Mouse (Mus musculus) lung, postnatal 14 days (tissue): Measurements from ENCODE around the gene Mdc1.

Experiments used
- DNase-seq: peaks from one replicate; pipeline ENCODE4 v3.0.0; 2021

The Mdc1 gene

GRCm38 (mm10) chr17:35841076-35841950 lies at the start of gene Mdc1:
TSS of gene Mdc1 (plus strand) at chr17:35841515.
- DNase-seq: peak; percentile 99

GRCm38 (mm10) chr17:35792837-35793236 lies 48.5 kb upstream of the Mdc1 start:
- DNase-seq: no peak

- no peak for DNase-seq
Observed at GRCm38 (mm10) chr17:35795099-35795498, 46.2 kb upstream of the Mdc1 start.

- DNase-seq: no peak
Observed at GRCm38 (mm10) chr17:35795656-35796055, 45.7 kb upstream of the Mdc1 start.

- DNase-seq: no peak
Observed at GRCm38 (mm10) chr17:35796835-35797234, 44.5 kb upstream of the Mdc1 start.

- no peak for DNase-seq
Observed at GRCm38 (mm10) chr17:35800905-35801304, 40.4 kb upstream of the Mdc1 start.

GRCm38 (mm10) chr17:35803020-35803419 lies 38.3 kb upstream of the Mdc1 start:
- no peak for DNase-seq

- no peak for DNase-seq
Observed at GRCm38 (mm10) chr17:35803858-35804399, 37.4 kb upstream of the Mdc1 start.

- DNase-seq: peak; percentile 71
Observed at GRCm38 (mm10) chr17:35808073-35808472, 33.2 kb upstream of the Mdc1 start.

GRCm38 (mm10) chr17:35809395-35809794 lies 31.9 kb upstream of the Mdc1 start:
- no peak for DNase-seq

- no peak for DNase-seq
Observed at GRCm38 (mm10) chr17:35810900-35811648, 30.2 kb upstream of the Mdc1 start.

- DNase-seq: no peak
Observed at GRCm38 (mm10) chr17:35812307-35812706, 29.0 kb upstream of the Mdc1 start.

- DNase-seq: peak; percentile 33
Observed at GRCm38 (mm10) chr17:35812736-35813135, 28.6 kb upstream of the Mdc1 start.

- DNase-seq: peak; percentile 99
Observed at GRCm38 (mm10) chr17:35813245-35813647, 28.1 kb upstream of the Mdc1 start.

- no peak for DNase-seq
Observed at GRCm38 (mm10) chr17:35813653-35814052, 27.7 kb upstream of the Mdc1 start.

- DNase-seq: no peak
Observed at GRCm38 (mm10) chr17:35814678-35815077, 26.6 kb upstream of the Mdc1 start.

- DNase-seq: no peak
Observed at GRCm38 (mm10) chr17:35815836-35816235, 25.5 kb upstream of the Mdc1 start.

- no peak for DNase-seq
Observed at GRCm38 (mm10) chr17:35816686-35817085, 24.6 kb upstream of the Mdc1 start.

- DNase-seq: no peak
Observed at GRCm38 (mm10) chr17:35817226-35817625, 24.1 kb upstream of the Mdc1 start.

- no peak for DNase-seq
Observed at GRCm38 (mm10) chr17:35820111-35820510, 21.2 kb upstream of the Mdc1 start.

GRCm38 (mm10) chr17:35821439-35822430 lies 19.6 kb upstream of the Mdc1 start, which contains the start of gene Ier3:
TSS of gene Ier3 (plus strand) at chr17:35821684.
- DNase-seq: peak; percentile 91

GRCm38 (mm10) chr17:35822564-35822963 lies 18.8 kb upstream of the Mdc1 start:
- DNase-seq: no peak
